Mouse (Mus musculus) embryonic facial prominence, embryonic 12.5 days (tissue): ENCODE results near the gene Gm13103. TPM values are rescaled to one million over a fixed set of nuclear protein-coding genes. Genes with fewer than 3 reads are reported as not detected.
"Not testable (repeated sequence)": the region's sequence is repeated elsewhere in the genome, so short reads cannot be mapped to it uniquely, and the experiment has no call there.

ENCODE experiments used
- ATAC-seq: fragments of 200-750 bp; cut with Nextera tagmentation; 2 replicates; pipeline ENCODE4 v1.8.0; 2017; ENCODE audit not compliant: insufficient number of reproducible peaks, insufficient read depth, low FRiP score, low TSS enrichment
- H3K27ac ChIP-seq: fragments of 300-500 bp; sonication (generic); 2 replicates; pipeline ENCODE4 v1.5.1; 2016; ENCODE audit warnings: mild to moderate bottlenecking
- H3K27me3 ChIP-seq: fragments of 300-500 bp; sonication (generic); 2 replicates; pipeline ENCODE4 v1.6.1; 2016; ENCODE audit warnings: mild to moderate bottlenecking, moderate library complexity
- H3K36me3 ChIP-seq: fragments of 300-500 bp; sonication (generic); 2 replicates; pipeline ENCODE4 v1.6.1; 2016; ENCODE audit warnings: mild to moderate bottlenecking
- H3K4me1 ChIP-seq: fragments of 300-500 bp; sonication (generic); 2 replicates; pipeline ENCODE4 v1.6.1; 2016
- H3K4me2 ChIP-seq: fragments of 300-500 bp; sonication (generic); replicated peaks from 2 replicates; pipeline ENCODE4 v1.6.1; 2016; ENCODE audit warnings: mild to moderate bottlenecking, moderate library complexity
- H3K4me3 ChIP-seq: fragments of 300-500 bp; sonication (generic); 2 replicates; pipeline ENCODE4 v1.5.1; 2016; ENCODE audit warnings: mild to moderate bottlenecking
- H3K9ac ChIP-seq: fragments of 300-500 bp; sonication (generic); 2 replicates; pipeline ENCODE4 v1.6.1; 2016; ENCODE audit warnings: mild to moderate bottlenecking, moderate library complexity
- H3K9me3 ChIP-seq: fragments of 300-500 bp; sonication (generic); 2 replicates; pipeline ENCODE4 v1.6.1; 2016; ENCODE audit warnings: mild to moderate bottlenecking, moderate library complexity
- WGBS: fragments of 180-500 bp; shearing (Covaris S2); methylation state at CpG from one replicate; pipeline ENCODE4 v1.1.7; 2016; 5-methylcytosine and 5-hydroxymethylcytosine counted together
- polyA plus RNA-seq: library from polyadenylated mRNA; unstranded; fragments of >200 nt; fragmentation: Nextera tagmentation; extraction: Ambion mirVana; gene quantifications from 2 replicates; pipeline ENCODE4 v1.2.1, GENCODE M21; 2016

The Gm13103 gene
- polyA plus RNA-seq: not detected in 2 replicates

- H3K27ac ChIP-seq, H3K4me3 ChIP-seq, ATAC-seq, H3K4me2 ChIP-seq, H3K4me1 ChIP-seq, H3K36me3 ChIP-seq, H3K27me3 ChIP-seq, H3K9ac ChIP-seq: not testable (repeated sequence)
- H3K9me3 ChIP-seq: peaks cover 11% of the 10 kb centered on the region; the same call in 1 of the 2 replicates
Measured at GRCm38 (mm10) chr4:143846197-143846596, at the start of gene Gm13103. Gene Gm13103 (plus strand): TSS chr4:143846497.

- H3K9ac ChIP-seq: no peak within 1 kb of the TSS
- no peak for ATAC-seq
- H3K4me1 ChIP-seq: no peaks in the 10 kb centered on the region
- 0 out of 2 replicates have a peak, but pooled peaks cover 5% of the 10 kb centered on the region for H3K9me3 ChIP-seq
- WGBS: 72% methylated on average over 2 of the region's 2 CpGs
- H3K27me3 ChIP-seq: no peaks in the 10 kb centered on the region
- H3K4me3 ChIP-seq: no peak within 1 kb of the TSS
- no peak within 1 kb of the TSS for H3K4me2 ChIP-seq
- no peak within 1 kb of the TSS for H3K27ac ChIP-seq
- H3K36me3 ChIP-seq: no peaks in the 10 kb centered on the region
Measured at GRCm38 (mm10) chr4:143815993-143816392, 30.3 kb upstream of the Gm13103 start, which contains the start of gene Gm13084. Gene Gm13084 (minus strand): TSS chr4:143816093.

GRCm38 (mm10) chr4:143882371-143882770, 36.1 kb downstream of the Gm13103 start:
- not testable (repeated sequence) for H3K27ac ChIP-seq, ATAC-seq, H3K4me1 ChIP-seq, H3K9ac ChIP-seq, H3K4me2 ChIP-seq, H3K4me3 ChIP-seq, H3K27me3 ChIP-seq, H3K36me3 ChIP-seq
- WGBS: 63% methylated on average over 1 of the region's 1 CpGs
- peaks cover 12% of the 10 kb centered on the region for H3K9me3 ChIP-seq

GRCm38 (mm10) chr4:143894406-143894805, 48.1 kb downstream of the Gm13103 start:
- peaks cover 16% of the 10 kb centered on the region for H3K9me3 ChIP-seq

GRCm38 (mm10) chr4:143900280-143900679, 54.0 kb downstream of the Gm13103 start, which contains the start of gene Pramef6:
Gene Pramef6 (minus strand): TSS chr4:143900380.
- H3K27ac ChIP-seq, H3K4me2 ChIP-seq, H3K36me3 ChIP-seq, H3K9me3 ChIP-seq, H3K4me3 ChIP-seq, H3K27me3 ChIP-seq, H3K9ac ChIP-seq, H3K4me1 ChIP-seq, ATAC-seq: not testable (repeated sequence)
- WGBS: 84% methylated on average over 1 of the region's 1 CpGs

More at GRCm38 (mm10) chr4:143894406-143894805, 48.1 kb downstream of the Gm13103 start:
- not testable (repeated sequence) for H3K27ac ChIP-seq, H3K27me3 ChIP-seq, H3K4me1 ChIP-seq, H3K4me3 ChIP-seq, H3K9ac ChIP-seq, H3K36me3 ChIP-seq, ATAC-seq, H3K4me2 ChIP-seq
- 81% methylated on average over 3 of the region's 3 CpGs for WGBS

Other genes with a start within 250 kb of the Gm13103 start
- gene Gm13083, start 231.5 kb upstream of the Gm13103 start, polyA plus RNA-seq: not detected in 2 replicates
- gene Gm13088, start 189.3 kb upstream of the Gm13103 start, polyA plus RNA-seq: not detected in 2 replicates
- not detected in 2 replicates for gene Gm13089, start 143.8 kb upstream of the Gm13103 start, polyA plus RNA-seq
- not detected in 2 replicates for gene Gm13078, start 127.0 kb upstream of the Gm13103 start, polyA plus RNA-seq
- gene Gm13023, start 57.1 kb upstream of the Gm13103 start, polyA plus RNA-seq: not detected in 2 replicates
- gene Gm13084, start 30.4 kb upstream of the Gm13103 start, polyA plus RNA-seq: not detected in 2 replicates
- gene Pramef6, start 53.9 kb downstream of the Gm13103 start, polyA plus RNA-seq: not detected in 2 replicates
- not detected in 2 replicates for gene Pramef25, start 104.5 kb downstream of the Gm13103 start, polyA plus RNA-seq
- not detected in 2 replicates for gene Gm13101, start 120.5 kb downstream of the Gm13103 start, polyA plus RNA-seq
- not detected in 2 replicates for gene Pramef17, start 147.9 kb downstream of the Gm13103 start, polyA plus RNA-seq
- gene Pramel4, start 212.6 kb downstream of the Gm13103 start, polyA plus RNA-seq: not detected in 2 replicates